Mouse (Mus musculus): ENCODE data around the gene Lhx1. TPM values are rescaled to one million over a fixed set of nuclear protein-coding genes. Genes with fewer than 3 reads are reported as not detected.
A peak's percentile ranks its signal among the peaks of the same experiment; 100 is the strongest.

The Lhx1 gene
- polyA plus RNA-seq, 1 experiment from 2014 or later: 30.5 TPM

DNA sequence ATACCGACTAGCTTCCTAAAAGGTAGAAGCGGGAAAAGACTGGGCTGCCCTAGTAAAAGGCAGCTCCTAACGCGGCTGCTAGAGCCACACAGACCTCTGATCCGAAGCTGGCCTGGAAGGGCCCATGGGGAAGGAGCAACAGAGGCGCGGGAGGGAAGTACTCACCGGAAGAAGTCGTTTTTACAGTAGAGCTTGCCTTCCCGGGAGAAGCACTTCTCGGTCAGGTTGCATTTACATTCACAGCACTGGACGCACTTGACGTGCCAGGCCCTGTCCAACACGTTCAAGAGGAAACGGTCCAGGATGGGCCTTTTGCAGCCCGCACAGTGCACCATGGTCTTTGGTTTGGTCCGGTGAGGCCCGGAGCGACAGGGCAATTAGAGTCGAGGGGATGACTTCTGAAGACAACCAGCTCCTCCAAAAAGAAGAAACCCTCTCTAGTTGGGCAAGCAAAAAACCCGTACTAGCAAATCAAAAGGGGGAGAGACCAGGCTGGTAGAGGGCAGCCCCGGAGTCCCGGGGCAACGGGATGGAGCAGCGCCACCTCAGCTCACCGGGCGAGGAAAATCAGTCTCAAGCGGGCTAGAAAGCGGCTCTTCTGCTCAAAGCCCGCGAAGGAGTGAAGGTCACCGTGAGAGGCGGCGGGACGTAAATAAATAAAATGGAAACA, 1.4 kb downstream of the Lhx1 start:
- Histone ChIP-seq H3K4me1 (replicated peaks) (peaks cover 58% of the 10 kb centered on the region), H3K36me3 (0 out of 2 replicates have a peak, but pooled peaks cover 7% of the 10 kb centered on the region), H3K27me3 (ENCODE audit: insufficient read depth, poor library complexity, severe bottlenecking) (peaks cover 100% of the 10 kb centered on the region), H3K9me3 (0 out of 2 replicates have a peak, but pooled peaks cover 4% of the 10 kb centered on the region), H3K27ac (peak overlapping the region; percentile 77), H3K4me3 (peak overlapping the region; percentile 65)
- DNase-seq (ENCODE audit: low spot score): peak; percentile 64
- WGBS: under 1% methylated on average over 35 of the region's 35 CpGs

DNA sequence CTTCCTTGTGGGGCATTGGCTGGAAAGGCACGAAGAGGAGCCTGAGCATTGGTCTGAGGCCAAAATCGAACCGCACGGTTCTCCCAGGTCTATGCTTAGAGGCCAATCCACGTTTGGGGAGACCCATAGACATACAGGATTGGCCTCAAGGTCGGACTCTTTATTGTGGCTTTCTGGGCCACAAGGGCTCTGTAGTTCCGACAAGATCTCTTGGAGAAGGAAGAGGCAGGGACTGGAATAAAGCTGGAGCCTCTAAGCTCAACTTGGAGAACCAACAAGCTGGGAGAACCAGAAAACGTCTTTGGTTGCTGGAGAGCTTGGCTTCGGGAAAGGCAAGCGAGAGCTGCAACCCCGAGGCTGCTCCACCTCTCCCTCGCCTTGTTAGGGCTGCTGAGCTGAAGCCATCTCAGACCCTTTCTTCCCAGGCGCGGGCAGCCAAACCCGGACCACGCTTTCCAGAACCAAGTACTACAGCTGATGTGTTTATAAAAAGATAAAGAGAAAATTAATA, 2.0 kb downstream of the Lhx1 start:
- DNase-seq (ENCODE audit: low spot score): peak; percentile 59
- Histone ChIP-seq H3K27me3 (ENCODE audit: insufficient read depth, poor library complexity, severe bottlenecking) (peaks cover 100% of the 10 kb centered on the region), H3K36me3 (0 out of 2 replicates have a peak, but pooled peaks cover 7% of the 10 kb centered on the region), H3K4me1 (replicated peaks) (peaks cover 52% of the 10 kb centered on the region), H3K9me3 (0 out of 2 replicates have a peak, but pooled peaks cover 4% of the 10 kb centered on the region), H3K4me3 (peak overlapping the region; percentile 65), H3K27ac (peak overlapping the region; percentile 77)
- 1% methylated on average over 16 of the region's 16 CpGs for WGBS

DNA sequence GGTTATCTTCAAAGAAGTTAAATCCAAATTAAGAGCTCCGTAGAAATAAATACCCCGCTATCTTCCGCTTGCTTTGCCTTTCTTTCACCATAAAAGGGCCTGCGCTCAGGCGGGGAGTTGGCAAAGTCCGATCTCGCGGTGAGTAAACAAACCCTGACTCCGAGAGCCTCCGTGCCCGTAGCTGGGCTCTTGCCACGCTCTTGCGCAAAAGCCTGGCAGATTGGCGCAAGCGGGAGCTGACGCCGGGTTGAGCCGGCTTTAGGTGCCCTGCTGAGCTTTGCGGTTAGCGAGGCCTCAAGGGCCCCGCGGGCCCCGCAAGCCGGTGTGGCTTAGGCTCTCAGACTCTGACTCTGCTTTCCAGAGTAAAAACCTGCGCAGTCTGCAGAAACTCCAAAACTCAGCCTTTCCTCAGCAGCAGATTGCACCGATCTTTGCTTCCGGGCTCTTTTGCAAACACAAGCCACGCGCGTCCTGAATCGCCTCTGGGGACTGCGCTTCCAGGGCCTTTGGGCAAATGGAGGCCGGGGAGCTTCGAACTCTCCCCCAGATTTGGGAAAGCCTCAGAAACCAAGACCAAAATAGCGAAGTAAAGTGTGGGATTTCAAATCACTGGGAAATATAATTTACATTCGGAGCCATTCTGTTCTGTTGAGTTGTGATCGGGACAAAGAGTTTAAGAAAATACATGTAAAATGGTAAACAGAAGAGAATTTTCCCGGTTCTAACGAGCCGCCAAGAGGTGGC, 2.6 kb downstream of the Lhx1 start:
- H3K4me1 ChIP-seq (replicated peaks): peaks cover 51% of the 10 kb centered on the region
- H3K27ac ChIP-seq: peak overlapping the region; percentile 77

DNA sequence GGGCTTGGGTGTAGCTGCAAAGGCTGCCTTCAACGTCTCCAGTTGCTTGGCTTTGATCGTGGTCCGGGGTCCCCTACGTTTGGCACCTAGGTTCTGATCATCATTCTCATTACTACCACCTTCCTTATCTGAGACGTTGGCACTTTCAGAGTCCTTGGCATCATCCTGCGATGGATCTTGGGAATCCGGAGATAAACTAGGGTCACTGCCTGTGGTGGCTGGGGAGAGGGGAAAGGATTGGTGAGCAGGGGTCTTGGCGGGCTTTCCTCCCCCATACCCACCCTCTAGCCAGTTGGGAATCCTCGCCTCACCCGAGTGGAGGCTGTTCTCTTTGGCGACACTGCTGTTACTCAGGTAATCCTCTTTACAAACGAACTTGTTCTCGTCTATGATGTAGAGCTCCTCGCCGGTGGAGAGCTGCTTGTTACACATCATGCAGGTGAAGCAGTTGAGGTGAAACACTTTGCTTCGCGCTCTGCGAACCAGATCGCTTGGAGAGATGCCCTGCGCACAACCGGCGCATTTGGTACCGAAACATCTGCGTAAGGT, 3.5 kb downstream of the Lhx1 start:
- peaks cover 100% of the 10 kb centered on the region for H3K27me3 ChIP-seq (ENCODE audit: insufficient read depth, poor library complexity, severe bottlenecking)
- peak; percentile 38 for DNase-seq (ENCODE audit: low spot score)
- H3K9me3 ChIP-seq: 0 out of 2 replicates have a peak, but pooled peaks cover 4% of the 10 kb centered on the region
- 7% methylated on average over 24 of the region's 24 CpGs for whole genome bisulfite sequencing
- peaks cover 48% of the 10 kb centered on the region for H3K4me1 ChIP-seq (replicated peaks)
- H3K27ac ChIP-seq: 0 out of 2 replicates have a peak overlapping the region, but pooled peaks have one; percentile 23
- 0 out of 2 replicates have a peak, but pooled peaks cover 7% of the 10 kb centered on the region for H3K36me3 ChIP-seq
- peak overlapping the region; percentile 65 for H3K4me3 ChIP-seq

More for the DNA sequence above, 2.6 kb downstream of the Lhx1 start:
- peaks cover 100% of the 10 kb centered on the region for H3K27me3 ChIP-seq (ENCODE audit: insufficient read depth, poor library complexity, severe bottlenecking)
- H3K9me3 ChIP-seq: 0 out of 2 replicates have a peak, but pooled peaks cover 4% of the 10 kb centered on the region
- WGBS: under 1% methylated on average over 40 of the region's 40 CpGs
- peak; percentile 58 for DNase-seq (ENCODE audit: low spot score)
- H3K4me3 ChIP-seq: peak overlapping the region; percentile 65
- H3K36me3 ChIP-seq: 0 out of 2 replicates have a peak, but pooled peaks cover 7% of the 10 kb centered on the region

DNA sequence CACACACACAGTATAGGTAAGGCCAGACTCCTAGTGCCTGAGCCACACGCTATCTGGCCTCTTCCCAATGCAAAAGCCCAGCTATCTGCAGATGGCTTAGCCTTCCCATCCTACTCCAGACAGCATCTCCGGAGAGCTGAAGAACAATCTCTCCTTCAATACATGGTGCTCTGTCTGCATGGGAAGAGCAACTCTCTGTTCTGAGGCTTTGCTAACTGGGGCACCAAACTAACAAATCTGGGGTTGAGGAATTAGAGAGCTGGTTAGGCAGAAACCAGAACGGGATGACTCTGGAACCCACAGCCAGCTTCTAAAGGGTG, 4.3 kb downstream of the Lhx1 start:
- H3K4me3 ChIP-seq: peak overlapping the region; percentile 65

DNA sequence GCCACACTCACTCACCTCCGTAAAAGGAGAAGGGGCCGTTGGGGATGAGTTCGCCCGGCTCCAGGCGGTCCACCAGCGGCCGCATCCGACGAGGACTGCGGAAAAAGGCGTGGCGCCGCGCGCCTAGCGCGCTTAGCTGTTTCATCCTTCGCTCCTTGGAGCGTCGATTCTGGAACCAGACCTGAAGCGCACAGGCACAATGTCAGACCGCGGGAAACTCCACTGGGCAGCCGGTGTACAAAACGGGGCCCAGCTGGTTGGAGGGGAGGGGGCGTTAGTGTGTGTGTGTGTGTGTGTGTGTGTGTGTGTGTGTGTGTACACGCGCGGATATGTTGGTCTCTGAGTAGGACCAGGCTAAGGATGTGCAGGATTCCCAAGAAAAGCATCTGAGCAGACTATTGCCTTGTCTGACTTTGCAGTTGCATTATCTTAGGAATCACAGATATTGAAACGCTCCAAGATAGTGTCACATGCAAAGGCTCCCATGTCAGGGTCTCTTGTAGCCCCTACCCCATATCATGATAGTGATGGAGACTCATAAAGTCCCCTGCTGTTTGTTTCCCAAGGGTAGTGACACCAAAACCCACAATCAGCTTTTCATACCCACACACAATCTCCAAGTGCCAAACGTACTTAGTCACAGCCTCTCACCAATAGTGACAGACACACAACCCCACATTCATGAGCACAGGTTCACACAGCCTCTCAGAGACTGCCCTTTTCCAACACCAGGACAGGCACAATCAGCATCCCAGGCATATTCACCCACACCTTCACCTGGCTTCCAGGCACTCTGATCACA, 4.9 kb downstream of the Lhx1 start:
- peak overlapping the region; percentile 65 for H3K4me3 ChIP-seq
- H3K27me3 ChIP-seq (ENCODE audit: insufficient read depth, poor library complexity, severe bottlenecking): peaks cover 100% of the 10 kb centered on the region
- H3K36me3 ChIP-seq: 0 out of 2 replicates have a peak, but pooled peaks cover 7% of the 10 kb centered on the region
- peak overlapping the region; percentile 35; the same call in 1 of the 2 replicates for H3K27ac ChIP-seq
- 0 out of 2 replicates have a peak, but pooled peaks cover 4% of the 10 kb centered on the region for H3K9me3 ChIP-seq
- peak; percentile 50 for DNase-seq (ENCODE audit: low spot score)
- WGBS: 3% methylated on average over 31 of the region's 31 CpGs
- H3K4me1 ChIP-seq (replicated peaks): peaks cover 35% of the 10 kb centered on the region

More for the DNA sequence above, 4.3 kb downstream of the Lhx1 start:
- H3K36me3 ChIP-seq: 0 out of 2 replicates have a peak, but pooled peaks cover 7% of the 10 kb centered on the region
- H3K27ac ChIP-seq: peak overlapping the region; percentile 40; the same call in 1 of the 2 replicates
- 0 out of 2 replicates have a peak, but pooled peaks cover 4% of the 10 kb centered on the region for H3K9me3 ChIP-seq
- 15% methylated on average over 3 of the region's 3 CpGs for WGBS
- peaks cover 40% of the 10 kb centered on the region for H3K4me1 ChIP-seq (replicated peaks)
- DNase-seq (ENCODE audit: low spot score): peak; percentile 31
- peaks cover 100% of the 10 kb centered on the region for H3K27me3 ChIP-seq (ENCODE audit: insufficient read depth, poor library complexity, severe bottlenecking)

DNA sequence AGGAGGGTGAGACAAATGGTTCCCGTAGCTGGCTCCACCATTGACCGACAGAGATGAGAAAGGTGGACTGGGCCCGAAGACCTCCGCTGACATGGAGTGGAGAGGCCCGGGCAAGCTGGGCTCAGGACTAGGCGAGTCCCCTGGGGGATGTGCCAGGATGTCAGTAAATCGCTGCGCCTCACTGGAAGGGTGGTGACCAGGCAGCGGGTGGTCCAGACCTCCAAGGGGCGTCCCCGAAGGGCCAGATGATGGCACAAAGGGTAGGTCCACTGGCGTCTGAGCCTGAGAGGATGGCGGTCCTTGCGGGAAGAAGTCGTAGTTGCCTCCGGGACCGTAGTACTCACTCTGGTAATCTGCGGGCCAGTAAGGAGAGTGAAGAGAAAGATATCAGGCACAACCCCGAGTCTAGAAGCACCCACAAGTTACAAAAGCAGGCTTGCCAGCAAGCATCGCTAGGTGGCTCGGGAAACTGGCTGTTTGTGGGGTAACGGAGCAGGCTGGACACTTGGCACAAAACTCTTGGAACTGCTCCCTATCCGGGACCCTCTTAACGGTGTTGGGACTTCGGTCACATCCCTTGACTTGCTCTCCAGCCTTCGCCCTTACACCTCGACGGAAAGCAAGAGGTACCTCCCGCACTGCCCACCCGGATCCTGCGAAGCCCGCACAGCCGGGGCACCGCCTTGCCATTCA, 5.6 kb downstream of the Lhx1 start:
- H3K27ac ChIP-seq: 0 out of 2 replicates have a peak overlapping the region, but pooled peaks have one; percentile 35
- peaks cover 100% of the 10 kb centered on the region for H3K27me3 ChIP-seq (ENCODE audit: insufficient read depth, poor library complexity, severe bottlenecking)
- 6% methylated on average over 34 of the region's 34 CpGs for WGBS
- 0 out of 2 replicates have a peak, but pooled peaks cover 4% of the 10 kb centered on the region for H3K9me3 ChIP-seq
- peak; percentile 38 for DNase-seq (ENCODE audit: low spot score)
- 0 out of 2 replicates have a peak, but pooled peaks cover 7% of the 10 kb centered on the region for H3K36me3 ChIP-seq
- peak overlapping the region; percentile 65 for H3K4me3 ChIP-seq
- H3K4me1 ChIP-seq (replicated peaks): peaks cover 27% of the 10 kb centered on the region

DNA sequence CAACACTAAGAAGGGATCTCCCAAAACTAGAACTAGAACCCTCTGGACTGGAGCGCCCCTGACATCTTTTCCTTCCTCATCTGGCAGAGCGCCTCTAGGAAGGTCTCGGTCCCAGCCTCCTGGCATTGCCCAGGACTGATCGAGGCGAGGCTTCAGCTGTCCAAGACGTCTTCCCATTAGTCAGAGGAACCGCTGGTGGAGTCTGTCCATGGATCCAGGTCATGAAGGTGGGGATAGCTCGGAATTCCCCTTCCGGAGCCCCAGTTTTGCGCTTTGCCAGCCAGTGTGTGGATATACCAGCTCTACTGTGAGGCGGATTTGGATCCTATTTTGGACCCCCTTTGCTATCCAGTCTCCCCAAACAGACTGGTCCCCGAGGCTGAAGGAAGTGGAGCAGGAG, 6.3 kb downstream of the Lhx1 start:
- H3K27ac ChIP-seq: no peak overlapping the region
- peaks cover 23% of the 10 kb centered on the region for H3K4me1 ChIP-seq (replicated peaks)
- peaks cover 100% of the 10 kb centered on the region for H3K27me3 ChIP-seq (ENCODE audit: insufficient read depth, poor library complexity, severe bottlenecking)
- peak; percentile 47 for DNase-seq (ENCODE audit: low spot score)
- H3K36me3 ChIP-seq: 0 out of 2 replicates have a peak, but pooled peaks cover 7% of the 10 kb centered on the region
- H3K4me3 ChIP-seq: peak overlapping the region; percentile 65; the same call in 1 of the 2 replicates
- 16% methylated on average over 12 of the region's 12 CpGs for WGBS
- H3K9me3 ChIP-seq: 0 out of 2 replicates have a peak, but pooled peaks cover 4% of the 10 kb centered on the region

DNA sequence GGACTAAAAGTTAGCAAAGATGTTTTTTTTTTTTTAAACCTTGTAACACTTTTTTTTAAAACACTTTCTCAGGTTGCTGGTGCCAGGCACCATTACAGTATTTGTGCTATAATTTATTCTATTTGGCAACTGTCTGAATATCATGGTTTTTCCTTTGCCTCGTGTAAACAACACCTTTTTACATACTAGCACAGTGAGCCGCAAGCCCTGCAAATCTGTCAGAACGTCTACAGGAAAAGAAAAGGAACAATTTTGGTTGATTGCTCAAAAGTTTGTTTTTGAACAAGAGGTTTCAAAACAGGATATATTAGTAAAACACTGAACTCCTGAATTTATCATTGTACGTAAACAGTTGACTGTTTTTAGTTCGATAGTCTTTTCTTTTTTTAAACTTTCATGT, 7.1 kb downstream of the Lhx1 start:
- WGBS: 30% methylated on average over 5 of the region's 5 CpGs
- H3K36me3 ChIP-seq: 0 out of 2 replicates have a peak, but pooled peaks cover 7% of the 10 kb centered on the region
- peaks cover 95% of the 10 kb centered on the region for H3K27me3 ChIP-seq (ENCODE audit: insufficient read depth, poor library complexity, severe bottlenecking)
- H3K27ac ChIP-seq: no peak overlapping the region
- DNase-seq (ENCODE audit: low spot score): no peak
- H3K9me3 ChIP-seq: 0 out of 2 replicates have a peak, but pooled peaks cover 4% of the 10 kb centered on the region
- H3K4me1 ChIP-seq (replicated peaks): peaks cover 24% of the 10 kb centered on the region
- 0 out of 2 replicates have a peak overlapping the region, but pooled peaks have one; percentile 7 for H3K4me3 ChIP-seq

DNA sequence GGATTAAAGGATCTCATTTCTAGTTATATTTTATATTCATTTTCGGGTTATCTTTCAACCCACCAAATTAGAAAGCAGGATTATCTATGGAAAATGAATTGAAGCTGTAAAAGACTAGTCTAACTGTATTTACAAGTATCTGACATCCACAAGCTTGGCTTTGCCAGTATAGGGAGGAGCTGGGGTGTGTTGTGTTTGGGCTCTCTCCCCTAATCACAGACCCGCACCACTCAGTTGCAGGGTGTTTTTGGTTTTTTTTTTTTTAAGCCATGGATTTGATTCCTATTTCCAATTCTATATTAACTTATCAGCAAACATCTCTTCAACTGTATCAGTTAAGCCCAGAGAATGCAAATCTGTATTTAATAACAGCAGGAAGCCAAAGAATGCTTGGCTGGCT, 7.9 kb downstream of the Lhx1 start:
- Histone ChIP-seq H3K27me3 (ENCODE audit: insufficient read depth, poor library complexity, severe bottlenecking) (peaks cover 86% of the 10 kb centered on the region), H3K36me3 (0 out of 2 replicates have a peak, but pooled peaks cover 7% of the 10 kb centered on the region), H3K4me1 (replicated peaks) (peaks cover 26% of the 10 kb centered on the region), H3K27ac (no peak overlapping the region), H3K4me3 (no peak overlapping the region), H3K9me3 (0 out of 2 replicates have a peak, but pooled peaks cover 4% of the 10 kb centered on the region)
- 9% methylated on average over 2 of the region's 2 CpGs for WGBS
- no peak for DNase-seq (ENCODE audit: low spot score)
